Mouse (Mus musculus): ENCODE results near the gene Gm4869. TPM values are rescaled to one million over a fixed set of nuclear protein-coding genes. Genes with fewer than 3 reads are reported as not detected.

Gene Gm4869
- total RNA-seq, 2 experiments from 2014 or later, result not detected

GRCm38 (mm10) chr5:140514799-140515486 lies 69.5 kb downstream of the Gm4869 start:
- H3K27ac ChIP-seq, result no peak overlapping the region
- no peak for DNase-seq (ENCODE audit: low spot score in 2 of 2)
- TF ChIP-seq CTCF (conservative IDR thresholded peaks at IDR 0.05), result no peak
- H3K4me3 ChIP-seq, result no peak overlapping the region

- H3K4me3 ChIP-seq, result no peak overlapping the region
- no peak for TF ChIP-seq CTCF (conservative IDR thresholded peaks at IDR 0.05)
- no peak for DNase-seq (ENCODE audit: low spot score in 2 of 2)
These were observed 71.9 kb downstream of the Gm4869 start for GRCm38 (mm10) chr5:140517159-140517920.

GRCm38 (mm10) chr5:140517921-140518230 lies 72.4 kb downstream of the Gm4869 start:
- Histone ChIP-seq H3K4me3 (no peak overlapping the region), H3K27ac (no peak overlapping the region)
- DNase-seq (ENCODE audit: low spot score in 2 of 2), result no peak
- TF ChIP-seq CTCF (conservative IDR thresholded peaks at IDR 0.05), result no peak

More at GRCm38 (mm10) chr5:140517159-140517920, 71.9 kb downstream of the Gm4869 start:
- H3K27ac ChIP-seq, result no peak overlapping the region

- no peak overlapping the region for H3K27ac ChIP-seq
- no peak for DNase-seq (ENCODE audit: low spot score in 2 of 2)
- no peak overlapping the region for H3K4me3 ChIP-seq
- no peak for TF ChIP-seq CTCF (conservative IDR thresholded peaks at IDR 0.05)
These were observed 75.8 kb downstream of the Gm4869 start for GRCm38 (mm10) chr5:140521196-140521595.

GRCm38 (mm10) chr5:140526754-140527153 lies 81.3 kb downstream of the Gm4869 start:
- no peak for TF ChIP-seq CTCF (conservative IDR thresholded peaks at IDR 0.05)

GRCm38 (mm10) chr5:140538111-140538683 lies 92.8 kb downstream of the Gm4869 start:
- DNase-seq (ENCODE audit: low spot score in 2 of 2), result no peak
- Histone ChIP-seq H3K4me3 (no peak overlapping the region), H3K27ac (no peak overlapping the region)
- TF ChIP-seq CTCF (conservative IDR thresholded peaks at IDR 0.05), result no peak

More at GRCm38 (mm10) chr5:140526754-140527153, 81.3 kb downstream of the Gm4869 start:
- no peak for DNase-seq (ENCODE audit: low spot score in 2 of 2)
- Histone ChIP-seq H3K27ac (no peak overlapping the region), H3K4me3 (no peak overlapping the region)

GRCm38 (mm10) chr5:140540106-140540505 lies 94.7 kb downstream of the Gm4869 start:
- TF ChIP-seq CTCF (conservative IDR thresholded peaks at IDR 0.05), result peak; percentile 90
- peak; percentile 64 to 81 for DNase-seq (ENCODE audit: low spot score in 2 of 2)
- Histone ChIP-seq H3K4me3 (no peak overlapping the region), H3K27ac (no peak overlapping the region)

- Histone ChIP-seq H3K27ac (peak overlapping the region; percentile 80), H3K4me3 (no peak overlapping the region)
- TF ChIP-seq CTCF (conservative IDR thresholded peaks at IDR 0.05), result no peak
These were observed 97.5 kb downstream of the Gm4869 start for GRCm38 (mm10) chr5:140542811-140543575.

More at GRCm38 (mm10) chr5:140542811-140543575, 97.5 kb downstream of the Gm4869 start:
- peak; percentile 70 to 77 for DNase-seq (ENCODE audit: low spot score in 2 of 2)

Small RNAs within 50 kb of the gene (microRNA-seq; reads per million reads assigned to microRNA genes)
- 0.37 to 0.96 reads per million in 2 experiments for gene Mir7038

Other genes starting within 250 kb of the Gm4869 start
- gene Mad1l1, start 124.1 kb upstream of the Gm4869 start, total RNA-seq (2021), result 10 to 100 TPM; 14.3 to 18.1 TPM
- 1 to 10 TPM; 3.7 to 3.8 TPM for gene Nudt1, start 124.0 kb upstream of the Gm4869 start, total RNA-seq (2021)
- 10 to 100 TPM in 1 of 2 experiments, 1 to 10 TPM in 1; 9.1 to 10.0 TPM for gene Mrm2, start 113.7 kb upstream of the Gm4869 start, total RNA-seq (2021)
- gene Snx8, start 56.4 kb upstream of the Gm4869 start, total RNA-seq (2021), result 10 to 100 TPM in 1 of 2 experiments, 1 to 10 TPM in 1; 9.8 to 12.1 TPM
- gene Eif3b, start 26.3 kb upstream of the Gm4869 start, total RNA-seq (2021), result 10 to 100 TPM; 83.9 to 86.7 TPM
- gene Chst12, start 59.9 kb downstream of the Gm4869 start, total RNA-seq (2021), result 10 to 100 TPM; 19.5 to 22.0 TPM
- gene Grifin, start 119.4 kb downstream of the Gm4869 start, total RNA-seq (2021), result not detected
- 10 to 100 TPM; 23.9 to 24.8 TPM for gene Lfng, start 161.7 kb downstream of the Gm4869 start, total RNA-seq (2021)
- gene Ttyh3, start 203.4 kb downstream of the Gm4869 start, total RNA-seq (2021), result 100 to 1,000 TPM; 187 to 201 TPM

Measured in layer of hippocampus, adult 2 months (tissue).